Mouse (Mus musculus) frontal cortex, postnatal 36 days (tissue): Measurements from ENCODE around the gene Acbd5.
A peak's percentile ranks its signal among the peaks of the same experiment; 100 is the strongest.

ENCODE experiments used
- DNase-seq, 2 experiments: peaks; one replicate each; pipeline ENCODE4 v3.0.0; 2022; ENCODE audit warnings: low spot score in 2 of 2

The Acbd5 gene

DNA sequence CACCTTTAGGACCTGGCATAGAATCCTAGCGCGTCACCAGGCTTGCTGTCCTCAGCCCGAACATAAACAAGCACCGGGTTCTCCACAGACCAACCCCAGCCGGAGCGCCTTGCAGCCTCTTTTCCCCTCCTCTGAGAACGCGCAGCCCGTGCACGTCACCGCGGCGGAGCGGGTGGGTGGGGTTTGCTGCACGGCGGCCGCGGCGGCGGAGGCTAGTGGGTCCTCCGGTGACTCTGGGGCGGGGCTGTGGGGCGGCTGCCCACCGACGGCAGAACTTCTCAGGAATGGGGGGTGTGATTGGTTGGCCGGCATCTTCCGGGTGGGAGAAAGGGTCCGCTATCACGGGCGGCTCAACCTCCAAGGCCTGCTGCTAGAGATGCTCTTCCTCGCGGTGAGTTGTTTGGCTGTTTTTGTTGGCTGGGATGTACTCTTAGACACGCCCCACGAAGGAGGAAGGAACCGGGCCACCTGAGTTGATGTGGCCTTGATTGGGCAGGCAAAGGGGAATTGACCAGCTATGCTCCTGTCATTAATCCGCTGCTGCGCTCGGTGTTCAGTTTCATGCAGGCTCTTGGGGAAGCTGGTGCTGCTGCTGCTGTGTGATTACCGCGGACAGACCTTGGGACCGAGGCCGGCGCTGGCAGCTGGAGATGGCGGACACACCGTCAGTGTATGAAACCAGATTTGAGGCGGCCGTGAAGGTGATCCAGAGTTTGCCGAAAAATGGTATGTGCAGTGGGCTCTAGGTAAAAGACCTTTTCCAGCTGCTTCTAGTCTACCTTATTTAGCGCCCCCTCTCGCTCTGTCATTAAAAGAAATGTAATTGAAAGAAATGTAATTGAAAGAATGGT lies 1.2 kb downstream of the Acbd5 start:
- peak; percentile 96 for DNase-seq

GRCm38 (mm10) chr2:23070491-23070890 lies 2.5 kb downstream of the Acbd5 start:
- no peak for DNase-seq

DNA sequence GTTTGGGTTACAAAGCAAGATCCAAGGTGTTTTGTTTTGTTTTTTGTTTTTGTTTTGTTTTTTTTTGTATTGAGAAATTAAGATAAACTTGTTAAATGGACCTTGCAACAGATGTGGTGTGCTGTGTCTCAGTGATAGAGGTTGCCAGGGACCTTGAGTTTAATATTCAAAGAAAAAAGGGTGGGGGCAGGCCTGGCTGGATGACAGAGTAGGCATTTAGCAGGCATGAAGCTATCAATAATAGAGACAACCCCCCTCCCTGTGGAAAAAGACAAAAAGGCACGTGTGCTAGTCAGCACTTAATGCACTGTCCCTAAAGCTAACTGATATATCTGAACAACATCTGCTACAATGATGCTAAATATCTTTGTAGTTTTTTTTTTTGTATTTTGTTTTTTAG lies 3.4 kb downstream of the Acbd5 start:
- DNase-seq, result no peak

GRCm38 (mm10) chr2:23075846-23076245 lies 7.9 kb downstream of the Acbd5 start:
- DNase-seq, result no peak

DNA sequence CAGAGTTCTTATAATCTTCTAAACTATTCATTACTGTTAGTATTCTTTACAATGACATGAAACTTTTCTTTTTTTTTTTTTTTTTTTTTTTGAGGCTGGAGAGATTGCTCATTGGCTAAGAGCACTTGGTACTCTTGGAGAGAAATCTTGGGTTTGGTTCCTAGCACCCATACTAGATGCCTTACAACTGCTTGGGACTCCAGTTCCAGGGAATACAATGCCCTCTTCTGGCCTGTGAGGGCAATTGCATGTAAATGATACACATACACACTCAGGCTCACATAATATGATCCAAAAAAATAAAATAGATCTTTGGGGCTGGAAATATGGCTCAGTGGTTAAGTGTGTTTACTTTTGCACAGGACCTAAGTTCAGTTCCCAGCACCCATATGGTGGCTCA lies 8.8 kb downstream of the Acbd5 start:
- DNase-seq, result no peak

DNA sequence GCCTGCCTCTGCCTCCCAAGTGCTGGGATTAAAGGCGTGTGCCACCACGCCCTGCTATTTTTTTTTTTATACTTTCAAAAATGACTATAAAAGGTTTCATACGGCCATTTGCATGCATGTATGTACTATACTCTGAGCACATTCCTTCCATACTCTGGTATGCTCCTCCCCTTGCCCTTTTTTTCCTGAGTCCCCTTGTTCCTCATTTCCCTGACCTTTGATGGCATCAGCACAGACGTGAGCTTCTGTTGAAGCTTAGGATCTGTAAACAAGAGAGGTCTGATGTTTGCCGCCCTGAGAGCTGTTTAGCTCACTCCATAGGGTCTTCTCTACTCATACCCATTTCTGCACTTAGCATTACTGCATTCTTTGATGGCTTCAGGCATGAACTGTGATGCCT lies 9.7 kb downstream of the Acbd5 start:
- no peak for DNase-seq

DNA sequence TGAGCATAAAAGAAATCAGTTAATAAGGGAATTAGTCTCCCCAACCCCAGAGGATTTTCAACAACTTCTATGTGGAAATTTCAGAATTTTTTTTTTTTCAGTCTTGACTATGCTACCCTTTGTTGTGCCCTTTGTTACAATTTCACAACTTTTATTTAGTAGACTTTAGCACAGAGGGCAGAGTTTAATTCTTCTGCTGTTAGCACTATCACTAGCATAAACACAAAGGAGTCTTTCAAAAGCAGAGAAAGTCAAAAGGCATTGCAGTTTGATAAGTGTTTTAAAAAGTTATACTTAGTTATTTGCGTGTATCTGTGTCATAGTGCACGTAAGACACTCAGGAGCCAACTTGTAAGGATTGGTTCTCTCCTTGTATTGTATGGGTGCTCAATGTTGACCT lies 10.6 kb downstream of the Acbd5 start:
- DNase-seq, result no peak

- DNase-seq, result no peak
Measured at GRCm38 (mm10) chr2:23084540-23084939, 16.6 kb downstream of the Acbd5 start.

- peak in 1 of 2 experiments; percentile 8 for DNase-seq
Measured at GRCm38 (mm10) chr2:23092216-23092615, 24.2 kb downstream of the Acbd5 start.

GRCm38 (mm10) chr2:23097028-23097427 lies 29.1 kb downstream of the Acbd5 start:
- no peak for DNase-seq

- no peak for DNase-seq
Measured at GRCm38 (mm10) chr2:23102266-23102665, 34.3 kb downstream of the Acbd5 start.

DNA sequence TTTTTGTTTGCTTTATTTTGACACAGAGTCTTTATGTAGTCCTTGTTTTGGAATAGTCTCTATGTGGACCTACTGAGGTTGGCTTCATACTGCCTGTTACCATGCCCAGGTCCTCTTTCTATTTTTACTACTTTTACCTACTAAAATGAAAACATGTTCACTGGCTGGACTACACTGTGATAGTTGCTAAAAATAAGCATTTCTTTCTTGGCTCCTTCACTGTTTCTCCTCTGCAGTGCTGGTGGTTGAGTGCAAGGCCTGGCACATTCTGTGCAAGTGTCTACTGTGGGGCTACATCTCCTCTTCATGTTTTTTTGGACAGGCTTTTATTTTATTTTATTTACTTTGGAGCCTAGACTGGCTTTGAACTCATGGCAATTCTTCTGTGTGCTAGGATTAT lies 51.6 kb downstream of the Acbd5 start:
- DNase-seq, result no peak

- no peak for DNase-seq
Measured at GRCm38 (mm10) chr2:23155199-23155621, 87.2 kb downstream of the Acbd5 start.

DNA sequence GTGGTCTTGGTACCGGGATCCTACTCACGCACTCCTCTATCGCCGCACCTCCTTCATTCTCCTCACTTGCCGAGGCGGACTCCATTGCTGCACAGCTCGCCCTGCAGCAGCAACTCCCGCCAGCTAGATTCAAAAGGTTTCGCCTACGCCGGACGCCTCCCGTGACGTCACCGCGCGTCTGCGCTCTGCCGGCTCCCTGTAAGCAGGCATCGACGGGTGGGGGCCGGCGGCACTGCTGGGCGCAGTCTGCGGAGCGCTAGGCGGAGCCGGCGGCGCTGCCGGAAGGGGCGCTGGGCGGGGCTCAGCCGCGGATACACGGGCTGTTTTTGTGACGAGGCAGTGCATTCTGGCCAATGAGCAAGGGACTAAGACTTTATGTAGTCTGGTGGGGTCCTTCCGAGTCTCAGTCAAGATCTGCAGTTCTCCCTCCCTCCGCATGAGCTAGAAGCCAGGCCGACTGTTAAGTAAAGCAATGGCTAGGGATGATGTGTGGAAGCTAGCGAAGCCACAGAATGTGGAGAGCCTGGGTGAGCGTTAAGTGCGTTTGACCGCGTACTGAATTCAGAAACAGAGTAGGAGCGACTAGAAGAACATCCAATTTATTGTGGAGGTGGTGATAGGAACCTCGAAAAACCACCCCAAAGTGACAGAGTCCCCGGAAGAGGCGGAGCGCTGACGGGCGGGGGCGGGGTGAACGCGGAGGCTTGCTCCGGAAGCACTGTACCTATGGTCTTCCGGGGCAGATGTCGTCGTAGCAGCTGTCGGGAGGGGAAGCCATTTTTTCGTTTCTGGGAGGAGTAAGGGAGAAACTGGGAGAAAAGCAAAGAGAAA lies 88.0 kb downstream of the Acbd5 start, which contains the start of the genes Mastl and Yme1l1:
Gene Mastl (minus strand): TSS at position 248 of the 831 bp plus-strand sequence.
Gene Yme1l1 (plus strand): TSS at position 593 of the 831 bp plus-strand sequence.
- DNase-seq, result peak; percentile 97 to 99

- DNase-seq, result no peak
Measured at GRCm38 (mm10) chr2:23156608-23157081, 88.7 kb downstream of the Acbd5 start.
